Mouse (Mus musculus): ENCODE measurements at regions not wholly inside any gene's neighbourhood (a gene's known extent, or its start where the extent isn't known, plus 50 kb on each side); places are given as distances from the start of the nearest gene placed in this dataset.

GRCm38 (mm10) chr13:63989769-63990168 is 99.3 kb downstream of the Hsd17b3 start:
- H3K27me3 ChIP-seq (ENCODE audit: control insufficient read depth in 1 of 2, insufficient read depth in 2 of 2, low read length in 2 of 2) = peaks cover 4 to 7% of the 10 kb centered on the region in 2 experiments
- H3K4me1 ChIP-seq (ENCODE audit: control insufficient read depth in 1 of 2, insufficient read depth in 2 of 2, low read length in 2 of 2) = no peaks in the 10 kb centered on the region
- TF ChIP-seq RCOR1 (IDR thresholded peaks at IDR 0.05; ENCODE audit: low read depth, low read length) = no peak
- TF ChIP-seq GABPA (IDR thresholded peaks at IDR 0.05; ENCODE audit: low read depth, low read length) = no peak
- no peak for TF ChIP-seq POLR2A (IDR thresholded peaks at IDR 0.05; ENCODE audit: control insufficient read depth in 1 of 2, insufficient read depth in 1 of 2, low read depth in 1 of 2, low read length in 2 of 2, poor library complexity in 1 of 2)
- TF ChIP-seq USF1 (IDR thresholded peaks at IDR 0.05; ENCODE audit: low read depth, low read length) = no peak
- no peak for TF ChIP-seq TBP (IDR thresholded peaks at IDR 0.05; ENCODE audit: low read depth, low read length)
- no peak for TF ChIP-seq EP300 (IDR thresholded peaks at IDR 0.05; ENCODE audit: low read depth in 1 of 2, low read length in 2 of 2)
- no peak for TF ChIP-seq JUND (IDR thresholded peaks at IDR 0.05; ENCODE audit: low read depth, low read length)
- no peak for TF ChIP-seq NRF1 (IDR thresholded peaks at IDR 0.05; ENCODE audit: insufficient read depth, low read depth, low read length, poor library complexity, severe bottlenecking)
- no peak for TF ChIP-seq MAFK (IDR thresholded peaks at IDR 0.05; ENCODE audit: borderline replicate concordance, low read depth, low read length)
- no peak for TF ChIP-seq MXI1 (IDR thresholded peaks at IDR 0.05; ENCODE audit: low read depth, low read length)
- no peak for TF ChIP-seq ELF1 (IDR thresholded peaks at IDR 0.05; ENCODE audit: low read depth, low read length)
- TF ChIP-seq ETS1 (IDR thresholded peaks at IDR 0.05; ENCODE audit: low read depth, low read length) = no peak
- TF ChIP-seq MYC (IDR thresholded peaks at IDR 0.05; ENCODE audit: low read depth, low read length) = no peak
- TF ChIP-seq USF2 (IDR thresholded peaks at IDR 0.05; ENCODE audit: borderline replicate concordance in 1 of 2, insufficient read depth in 1 of 2, low read depth in 1 of 2, low read length in 2 of 2) = no peak
- no peak for TF ChIP-seq MAX (IDR thresholded peaks at IDR 0.05; ENCODE audit: low read length)
- TF ChIP-seq SMC3 (IDR thresholded peaks at IDR 0.05; ENCODE audit: low read depth, low read length) = no peak
- TF ChIP-seq NELFE (IDR thresholded peaks at IDR 0.05; ENCODE audit: low read depth, low read length) = no peak
- TF ChIP-seq POLR2AphosphoS5 (IDR thresholded peaks at IDR 0.05; ENCODE audit: borderline replicate concordance, low read depth, low read length) = no peak
- H3K9me3 ChIP-seq (replicated peaks; ENCODE audit: insufficient read depth, low read length) = no peaks in the 10 kb centered on the region
- DNase-seq (ENCODE audit: low read depth, low spot score) = no peak
- no peak overlapping the region for H3K4me3 ChIP-seq (ENCODE audit: control insufficient read depth in 1 of 2, insufficient read depth in 1 of 2, low read depth in 2 of 2, low read length in 2 of 2)
- no peak overlapping the region for H3K27ac ChIP-seq (ENCODE audit: control insufficient read depth, low read depth, low read length)
- H3K36me3 ChIP-seq (ENCODE audit: control insufficient read depth in 1 of 2, insufficient read depth in 2 of 2, low read length in 2 of 2) = no peaks in the 10 kb centered on the region
- H3K79me2 ChIP-seq (ENCODE audit: control insufficient read depth, insufficient read depth, low read length, poor library complexity) = no peaks in the 10 kb centered on the region
- H3K9ac ChIP-seq (ENCODE audit: control insufficient read depth, low read depth, low read length, poor library complexity, severe bottlenecking) = no peak overlapping the region

- H3K27ac ChIP-seq (ENCODE audit: control insufficient read depth, low read depth, low read length) = no peak overlapping the region
- no peaks in the 10 kb centered on the region for H3K36me3 ChIP-seq (ENCODE audit: control insufficient read depth in 1 of 2, insufficient read depth in 2 of 2, low read length in 2 of 2)
- no peaks in the 10 kb centered on the region for H3K4me1 ChIP-seq (ENCODE audit: control insufficient read depth in 1 of 2, insufficient read depth in 2 of 2, low read length in 2 of 2)
- no peak for DNase-seq (ENCODE audit: low read depth, low spot score)
- H3K4me3 ChIP-seq (ENCODE audit: control insufficient read depth in 1 of 2, insufficient read depth in 1 of 2, low read depth in 2 of 2, low read length in 2 of 2) = no peak overlapping the region
- H3K79me2 ChIP-seq (ENCODE audit: control insufficient read depth, insufficient read depth, low read length, poor library complexity) = no peaks in the 10 kb centered on the region
- H3K9ac ChIP-seq (ENCODE audit: control insufficient read depth, low read depth, low read length, poor library complexity, severe bottlenecking) = no peak overlapping the region
- TF ChIP-seq MAX (IDR thresholded peaks at IDR 0.05; ENCODE audit: low read length) (no peak), EP300 (IDR thresholded peaks at IDR 0.05; ENCODE audit: low read depth in 1 of 2, low read length in 2 of 2) (no peak), ELF1 (IDR thresholded peaks at IDR 0.05; ENCODE audit: low read depth, low read length) (no peak), MAZ (IDR thresholded peaks at IDR 0.05; ENCODE audit: low read depth, low read length) (no peak), USF2 (IDR thresholded peaks at IDR 0.05; ENCODE audit: borderline replicate concordance in 1 of 2, insufficient read depth in 1 of 2, low read depth in 1 of 2, low read length in 2 of 2) (no peak), RAD21 (IDR thresholded peaks at IDR 0.05; ENCODE audit: low read depth, low read length) (no peak), E2F4 (IDR thresholded peaks at IDR 0.05; ENCODE audit: borderline replicate concordance, low read depth, low read length) (no peak), CHD1 (IDR thresholded peaks at IDR 0.05; ENCODE audit: low read depth, low read length) (no peak), POLR2AphosphoS5 (IDR thresholded peaks at IDR 0.05; ENCODE audit: borderline replicate concordance, low read depth, low read length) (no peak), ZKSCAN1 (IDR thresholded peaks at IDR 0.05; ENCODE audit: low read depth, low read length) (no peak), SMC3 (IDR thresholded peaks at IDR 0.05; ENCODE audit: low read depth, low read length) (no peak), BHLHE40 (IDR thresholded peaks at IDR 0.05; ENCODE audit: borderline replicate concordance, low read depth, low read length) (no peak), JUND (IDR thresholded peaks at IDR 0.05; ENCODE audit: low read depth, low read length) (no peak), UBTF (IDR thresholded peaks at IDR 0.05; ENCODE audit: borderline replicate concordance, insufficient read depth, low read depth, low read length) (no peak)
- H3K27me3 ChIP-seq (ENCODE audit: control insufficient read depth in 1 of 2, insufficient read depth in 2 of 2, low read length in 2 of 2) = peaks cover 2 to 7% of the 10 kb centered on the region in 2 experiments
- H3K9me3 ChIP-seq (replicated peaks; ENCODE audit: insufficient read depth, low read length) = no peaks in the 10 kb centered on the region
These were observed 100.8 kb downstream of the Hsd17b3 start for GRCm38 (mm10) chr13:63988263-63988662.

All from MEL (cell line).